Mouse (Mus musculus) bone marrow macrophage, adult 2 months (primary cell): Measurements from ENCODE around the gene Hunk. TPM values are rescaled to one million over a fixed set of nuclear protein-coding genes. Genes with fewer than 3 reads are reported as not detected.

Experiments
- H3K27ac ChIP-seq: 2 replicates; pipeline ENCODE4 v1.5.1; 2012; ENCODE audit warnings: low read depth, low read length; ENCODE audit not compliant: insufficient read depth
- H3K4me1 ChIP-seq: 2 replicates; pipeline ENCODE4 v1.6.1; 2012; ENCODE audit warnings: low read length; ENCODE audit not compliant: control insufficient read depth, insufficient read depth
- H3K4me3 ChIP-seq: 2 replicates; pipeline ENCODE4 v1.5.1; 2012; ENCODE audit warnings: mild to moderate bottlenecking, low read length, moderate library complexity; ENCODE audit not compliant: insufficient read depth
- CTCF ChIP-seq: IDR thresholded peaks from 2 replicates; pipeline ENCODE4 v1.5.1; 2012; ENCODE audit warnings: low read depth, mild to moderate bottlenecking, low read length, moderate library complexity
- POLR2A ChIP-seq: IDR thresholded peaks from 2 replicates; pipeline ENCODE4 v1.6.1; 2012; ENCODE audit warnings: mild to moderate bottlenecking, low read depth, low read length, borderline replicate concordance
- polyA plus RNA-seq: library from polyadenylated mRNA; stranded (reverse); fragments of >200 nt; gene quantifications from 2 replicates; pipeline ENCODE4 v1.2.4, GENCODE M21; 2012; ENCODE audit not compliant: missing spikeins, insufficient read depth, insufficient read length

The Hunk gene
- polyA plus RNA-seq, 1 experiment = 0.17 TPM

GRCm38 (mm10) chr16:90542383-90542782 lies 156.6 kb downstream of the Hunk start:
- TF ChIP-seq CTCF (no peak), POLR2A (no peak)
- no peak overlapping the region for H3K27ac ChIP-seq
- no peaks in the 10 kb centered on the region for H3K4me1 ChIP-seq
- H3K4me3 ChIP-seq = no peak overlapping the region

- TF ChIP-seq CTCF = no peak
- TF ChIP-seq POLR2A = no peak
- Histone ChIP-seq H3K4me1 (no peaks in the 10 kb centered on the region), H3K27ac (no peak overlapping the region), H3K4me3 (no peak overlapping the region)
These were observed 158.4 kb downstream of the Hunk start for GRCm38 (mm10) chr16:90544175-90544574.

- TF ChIP-seq POLR2A (no peak), CTCF (no peak)
- no peak overlapping the region for H3K4me3 ChIP-seq
- no peaks in the 10 kb centered on the region for H3K4me1 ChIP-seq
- H3K27ac ChIP-seq = no peak overlapping the region
These were observed 159.7 kb downstream of the Hunk start for GRCm38 (mm10) chr16:90545509-90545908.

- Histone ChIP-seq H3K4me1 (no peaks in the 10 kb centered on the region), H3K27ac (no peak overlapping the region), H3K4me3 (no peak overlapping the region)
- TF ChIP-seq CTCF = no peak
- TF ChIP-seq POLR2A = no peak
These were observed 160.8 kb downstream of the Hunk start for GRCm38 (mm10) chr16:90546591-90546990.

GRCm38 (mm10) chr16:90547996-90548395 lies 162.2 kb downstream of the Hunk start:
- TF ChIP-seq POLR2A = no peak
- no peak for TF ChIP-seq CTCF
- Histone ChIP-seq H3K27ac (no peak overlapping the region), H3K4me3 (no peak overlapping the region), H3K4me1 (no peaks in the 10 kb centered on the region)

Other genes starting within 250 kb of the Hunk start
- gene Tiam1, start 242.2 kb upstream of the Hunk start, polyA plus RNA-seq = 18.2 and 21.4 TPM in 2 replicates
- 892 and 932 TPM in 2 replicates for gene Sod1, start 165.3 kb upstream of the Hunk start, polyA plus RNA-seq
- 30.8 and 39.2 TPM in 2 replicates for gene Scaf4, start 101.5 kb upstream of the Hunk start, polyA plus RNA-seq